Mouse (Mus musculus) fibroblast of lung, adult 2 months (primary cell): ENCODE results near the gene Iffo1.
A peak's percentile ranks its signal among the peaks of the same experiment; 100 is the strongest.

Source experiments
- DNase-seq: peaks from one replicate; pipeline ENCODE4 v3.0.0-alpha.2; 2011; ENCODE audit warnings: low read depth

The Iffo1 gene

GRCm38 (mm10) chr6:125192016-125192714 is 47.1 kb downstream of the Iffo1 start:
- peak; percentile 57 for DNase-seq

DNA sequence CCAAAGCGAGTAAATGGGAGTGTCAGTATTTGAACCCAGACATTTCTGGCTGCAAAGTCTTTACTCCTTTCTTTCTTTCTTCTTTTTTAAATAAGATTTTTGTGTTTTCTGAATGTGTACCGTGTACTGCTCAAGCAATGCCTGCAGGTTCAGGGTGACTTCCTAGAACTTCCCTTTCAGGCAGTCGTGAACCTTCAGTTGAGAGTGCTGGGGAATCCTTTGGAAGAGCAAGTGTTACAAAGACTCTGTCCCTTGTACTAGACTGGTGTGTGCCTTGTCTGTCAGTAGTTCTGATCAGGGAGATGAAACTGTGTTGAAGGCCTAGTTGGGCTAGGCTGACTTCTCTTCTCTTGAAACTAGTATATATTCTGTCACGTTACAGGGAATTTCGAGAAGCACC is 47.8 kb downstream of the Iffo1 start:
- no peak for DNase-seq

DNA sequence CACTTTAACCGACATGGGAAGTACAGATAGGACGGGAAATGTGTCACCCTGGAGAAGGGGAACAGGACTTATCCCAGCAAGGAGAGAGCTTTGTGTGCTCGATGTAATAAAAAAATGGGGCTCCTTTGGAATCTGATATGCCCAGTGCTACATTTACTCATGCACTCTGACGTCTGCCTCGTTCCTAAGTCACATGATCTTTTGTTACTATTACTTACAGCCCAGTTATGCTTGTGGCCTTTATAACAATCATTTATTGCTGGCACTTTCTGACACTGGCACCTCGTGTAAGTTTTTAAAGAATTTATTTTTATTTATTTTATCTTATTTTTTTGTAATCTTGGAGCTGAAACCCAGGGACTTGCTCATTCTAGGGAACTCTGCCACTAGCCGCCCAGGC is 48.3 kb downstream of the Iffo1 start:
- no peak for DNase-seq

DNA sequence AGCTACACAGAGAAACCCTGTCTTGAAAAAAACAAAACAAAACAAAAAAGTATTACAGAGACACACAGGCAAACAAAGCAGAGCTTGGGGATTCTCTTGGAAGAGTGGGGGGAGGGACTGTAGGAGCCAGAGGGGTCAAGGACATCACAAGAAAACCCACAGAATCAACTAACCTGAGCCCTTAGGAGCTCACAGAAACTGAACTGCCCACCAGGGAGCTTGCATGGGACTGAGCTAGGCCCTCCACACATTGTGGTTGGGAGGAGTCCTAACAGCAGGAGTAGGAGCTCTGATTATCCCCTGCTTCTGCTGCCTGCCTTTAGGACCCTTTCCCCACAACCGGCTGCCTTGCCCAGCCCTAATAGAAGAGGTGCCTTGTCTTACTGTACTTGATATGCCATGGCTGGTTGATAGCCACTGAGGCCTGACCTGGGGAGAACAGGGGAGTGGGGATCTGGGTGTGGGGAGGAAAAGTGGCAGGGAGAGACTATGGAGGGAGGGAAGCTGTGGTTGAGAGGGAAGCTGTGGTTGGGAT is 50.6 kb downstream of the Iffo1 start:
- no peak for DNase-seq

DNA sequence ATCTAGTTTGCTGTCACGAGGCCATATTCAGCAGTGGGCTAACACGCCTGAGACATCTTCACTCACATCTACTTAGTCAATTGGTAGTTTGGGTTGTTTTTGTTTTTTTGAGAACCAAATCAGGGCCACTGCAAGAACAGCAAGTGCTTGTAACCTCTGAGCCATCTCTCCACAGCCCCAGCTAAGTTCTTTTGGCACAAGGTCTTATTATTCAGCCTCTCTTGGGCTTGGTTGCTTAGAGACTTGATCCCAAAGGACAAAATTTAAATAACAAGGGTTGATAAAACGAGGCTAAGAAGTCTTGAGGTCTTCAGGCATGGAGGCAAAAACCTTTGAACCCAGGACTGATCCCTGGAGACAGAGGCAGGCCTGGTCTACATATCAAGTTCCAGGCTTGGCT is 51.3 kb downstream of the Iffo1 start:
- no peak for DNase-seq

- DNase-seq: no peak
Observed at GRCm38 (mm10) chr6:125197166-125197565, 52.1 kb downstream of the Iffo1 start.

- no peak for DNase-seq
Observed at GRCm38 (mm10) chr6:125210436-125210835, 65.4 kb downstream of the Iffo1 start.
